Comparison of ENCODE assay signal across 8 mouse cellular contexts in genomic region chr3:122618991-122619930, GRCm38 (mm10). TPM values are rescaled to one million over a fixed set of nuclear protein-coding genes. Genes with fewer than 3 reads are reported as not detected.
DNase-seq lines count a peak whose midpoint lies in the region; ATAC-seq and TF ChIP-seq lines count a peak whose summit lies in the region.

Gene Fnbp1l, minus strand, starts transcription at chr3:122619715.

- no peak for TF ChIP-seq POLR2A in cerebellum, adult 2 months (IDR thresholded peaks at IDR 0.05; ENCODE audit: borderline replicate concordance, insufficient read depth, low read length)

- no peak within 1 kb of the TSS; the same call in 1 of the 2 replicates for H3K27ac ChIP-seq in cerebellum, adult 2 months (ENCODE audit: insufficient read depth, low read length)
- H3K27ac ChIP-seq in embryonic facial prominence, embryonic 11.5 days (replicated peaks; ENCODE audit: low read depth, low read length) = peak within 1 kb of the TSS; percentile 98
- H3K27ac ChIP-seq in limb, embryonic 15.5 days = peak within 1 kb of the TSS; percentile 98
- H3K27ac ChIP-seq in midbrain, embryonic 16.5 days (ENCODE audit: low read length) = peak within 1 kb of the TSS; percentile 100
- H3K27ac ChIP-seq in stomach, embryonic 16.5 days (ENCODE audit: low read length) = peak within 1 kb of the TSS; percentile 98

- DNase-seq in cerebellum, adult 2 months = peak; percentile 31 to 40
- DNase-seq in cerebellum, adult 11-12 months = no peak
- DNase-seq in embryonic facial prominence, embryonic 11.5 days (ENCODE audit: low spot score) = peak; percentile 86
- peak; percentile 61 to 70 for DNase-seq in heart, adult 9 months (ENCODE audit: low spot score in 2 of 2)
- DNase-seq in kidney, adult 9 months = peak; percentile 72

- 1% methylated on average over 90 of the region's 118 CpGs for WGBS in cerebellum, adult 2 months
- under 1% methylated on average over 72 of the region's 118 CpGs for WGBS in embryonic facial prominence, embryonic 11.5 days
- whole genome bisulfite sequencing in limb, embryonic 15.5 days = under 1% methylated on average over 85 of the region's 118 CpGs
- WGBS in midbrain, embryonic 16.5 days = under 1% methylated on average over 67 of the region's 118 CpGs
- WGBS in stomach, embryonic 16.5 days = under 1% methylated on average over 93 of the region's 118 CpGs

- H3K36me3 ChIP-seq in embryonic facial prominence, embryonic 11.5 days (replicated peaks; ENCODE audit: control insufficient read depth, insufficient read depth, low read depth, low read length) = no peaks in the 10 kb centered on the region
- H3K36me3 ChIP-seq in limb, embryonic 15.5 days = no peaks in the 10 kb centered on the region
- H3K36me3 ChIP-seq in midbrain, embryonic 16.5 days (ENCODE audit: control insufficient read depth, insufficient read depth, low read length) = no peaks in the 10 kb centered on the region
- H3K36me3 ChIP-seq in stomach, embryonic 16.5 days (ENCODE audit: control insufficient read depth, insufficient read depth, low read length) = no peaks in the 10 kb centered on the region

- H3K4me3 ChIP-seq in cerebellum, adult 2 months (replicated peaks; ENCODE audit: insufficient read depth, low read depth, low read length) = peak within 1 kb of the TSS; percentile 71
- H3K4me3 ChIP-seq in embryonic facial prominence, embryonic 11.5 days (ENCODE audit: low read depth, low read length) = peak within 1 kb of the TSS; percentile 99
- peak within 1 kb of the TSS; percentile 92 for H3K4me3 ChIP-seq in limb, embryonic 15.5 days
- H3K4me3 ChIP-seq in midbrain, embryonic 16.5 days (ENCODE audit: low read depth, low read length) = peak within 1 kb of the TSS; percentile 97
- H3K4me3 ChIP-seq in stomach, embryonic 16.5 days (replicated peaks; ENCODE audit: low read length) = peak within 1 kb of the TSS; percentile 95

- peak within 1 kb of the TSS; percentile 100 for H3K9ac ChIP-seq in embryonic facial prominence, embryonic 11.5 days (replicated peaks; ENCODE audit: low read length)
- H3K9ac ChIP-seq in limb, embryonic 15.5 days = peak within 1 kb of the TSS; percentile 92
- peak within 1 kb of the TSS; percentile 100 for H3K9ac ChIP-seq in midbrain, embryonic 16.5 days (ENCODE audit: low read depth, low read length)
- peak within 1 kb of the TSS; percentile 98 for H3K9ac ChIP-seq in stomach, embryonic 16.5 days (ENCODE audit: low read length)

- no peaks in the 10 kb centered on the region for H3K4me1 ChIP-seq in cerebellum, adult 2 months (ENCODE audit: control insufficient read depth, insufficient read depth, low read length)
- peaks cover 4% of the 10 kb centered on the region; the same call in 1 of the 2 replicates for H3K4me1 ChIP-seq in embryonic facial prominence, embryonic 11.5 days (ENCODE audit: control insufficient read depth, insufficient read depth, low read length)
- peaks cover 22% of the 10 kb centered on the region for H3K4me1 ChIP-seq in limb, embryonic 15.5 days
- peaks cover 33% of the 10 kb centered on the region for H3K4me1 ChIP-seq in midbrain, embryonic 16.5 days (ENCODE audit: control insufficient read depth, insufficient read depth, low read length)
- peaks cover 29% of the 10 kb centered on the region for H3K4me1 ChIP-seq in stomach, embryonic 16.5 days (ENCODE audit: control insufficient read depth, insufficient read depth, low read length)

- peaks cover 4% of the 10 kb centered on the region; the same call in 1 of the 2 replicates for H3K27me3 ChIP-seq in cerebellum, adult 2 months (ENCODE audit: control insufficient read depth, insufficient read depth, low read length)
- H3K27me3 ChIP-seq in embryonic facial prominence, embryonic 11.5 days (ENCODE audit: control insufficient read depth, insufficient read depth, low read length) = no peaks in the 10 kb centered on the region
- H3K27me3 ChIP-seq in limb, embryonic 15.5 days = no peaks in the 10 kb centered on the region
- H3K27me3 ChIP-seq in midbrain, embryonic 16.5 days (ENCODE audit: control insufficient read depth, insufficient read depth, low read depth, low read length) = no peaks in the 10 kb centered on the region
- no peaks in the 10 kb centered on the region for H3K27me3 ChIP-seq in stomach, embryonic 16.5 days (ENCODE audit: control insufficient read depth, insufficient read depth, low read length)

- peak within 1 kb of the TSS; percentile 57 for H3K4me2 ChIP-seq in embryonic facial prominence, embryonic 11.5 days (ENCODE audit: low read depth, low read length)
- peak within 1 kb of the TSS; percentile 90 for H3K4me2 ChIP-seq in limb, embryonic 15.5 days
- H3K4me2 ChIP-seq in midbrain, embryonic 16.5 days (ENCODE audit: low read length) = peak within 1 kb of the TSS; percentile 87
- peak within 1 kb of the TSS; percentile 90 for H3K4me2 ChIP-seq in stomach, embryonic 16.5 days (ENCODE audit: low read depth, low read length)

- peak; percentile 85 for ATAC-seq in embryonic facial prominence, embryonic 11.5 days (replicated peaks; ENCODE audit: insufficient number of reproducible peaks, low FRiP score, low TSS enrichment, low read depth)
- peak; percentile 81 for ATAC-seq in limb, embryonic 15.5 days (ENCODE audit: insufficient number of reproducible peaks, low FRiP score, low TSS enrichment, low read depth)
- ATAC-seq in midbrain, embryonic 16.5 days = peak; percentile 86
- ATAC-seq in stomach, embryonic 16.5 days (ENCODE audit: insufficient read depth, low FRiP score) = peak; percentile 88

- TF ChIP-seq CTCF in cerebellum, adult 2 months (IDR thresholded peaks at IDR 0.05; ENCODE audit: borderline replicate concordance, insufficient read depth, low read depth, low read length) = no peak

- no peaks in the 10 kb centered on the region for H3K9me3 ChIP-seq in embryonic facial prominence, embryonic 11.5 days (replicated peaks; ENCODE audit: control insufficient read depth, low read length)
- H3K9me3 ChIP-seq in limb, embryonic 15.5 days = no peaks in the 10 kb centered on the region
- H3K9me3 ChIP-seq in midbrain, embryonic 16.5 days (replicated peaks; ENCODE audit: control insufficient read depth, low read length, poor library complexity, severe bottlenecking) = no peaks in the 10 kb centered on the region
- no peaks in the 10 kb centered on the region for H3K9me3 ChIP-seq in stomach, embryonic 16.5 days (replicated peaks; ENCODE audit: control insufficient read depth, low read length)

RNA-seq across cellular contexts. Expression of gene Fnbp1l, which starts in this region (rescaled TPM):
- 16.8 and 17.6 TPM in 2 replicates for polyA plus RNA-seq in cerebellum, adult 2 months (2012; rRNA removed)
- polyA plus RNA-seq in embryonic facial prominence, embryonic 11.5 days (2014; fragmentation: Nextera tagmentation; extraction: Ambion mirVana) = 74.2 and 77.4 TPM in 2 replicates
- 42.7 and 48.9 TPM in 2 replicates for polyA plus RNA-seq in limb, embryonic 15.5 days (2015; fragmentation: Nextera tagmentation; extraction: Ambion mirVana)
- 257 and 294 TPM in 2 replicates for polyA plus RNA-seq in midbrain, embryonic 16.5 days (2015; fragmentation: Nextera tagmentation; extraction: Ambion mirVana)
- 42.8 and 43.9 TPM in 2 replicates for polyA plus RNA-seq in stomach, embryonic 16.5 days (2015; fragmentation: Nextera tagmentation; extraction: Ambion mirVana)
